Mouse (Mus musculus) embryonic fibroblast, embryonic 13.5 days (primary cell): Measurements from ENCODE around the gene Gm10228. TPM values are rescaled to one million over a fixed set of nuclear protein-coding genes. Genes with fewer than 3 reads are reported as not detected.
"Not testable (repeated sequence)": the region's sequence is repeated elsewhere in the genome, so short reads cannot be mapped to it uniquely, and the experiment has no call there.

Experiments used
- H3K27ac ChIP-seq: 2 replicates; pipeline ENCODE4 v1.5.1; 2012; ENCODE audit warnings: low read length, control low read depth, inconsistent platforms; ENCODE audit not compliant: insufficient read depth
- H3K4me1 ChIP-seq: 2 replicates; pipeline ENCODE4 v1.6.1; 2011; ENCODE audit warnings: low read length; ENCODE audit not compliant: control insufficient read depth, insufficient read depth
- H3K4me3 ChIP-seq: 2 replicates; pipeline ENCODE4 v1.5.1; 2011; ENCODE audit warnings: mild to moderate bottlenecking, control low read depth, low read length; ENCODE audit not compliant: insufficient read depth
- CTCF ChIP-seq: IDR thresholded peaks from 2 replicates; pipeline ENCODE4 v1.5.1; 2011; ENCODE audit warnings: mild to moderate bottlenecking, control low read depth, low read length, moderate library complexity, borderline replicate concordance; ENCODE audit not compliant: insufficient read depth
- POLR2A ChIP-seq: IDR thresholded peaks from 2 replicates; pipeline ENCODE4 v1.6.1; 2011; ENCODE audit warnings: low read depth, mild to moderate bottlenecking, control low read depth, low read length, moderate library complexity
- polyA plus RNA-seq: library from polyadenylated mRNA; stranded (reverse); fragments of >200 nt; gene quantifications from 2 replicates; pipeline ENCODE4 v1.2.4, GENCODE M21; 2011; ENCODE audit warnings: low read depth; ENCODE audit not compliant: missing spikeins, insufficient read length

Gm10228 gene
- not detected in 2 replicates for polyA plus RNA-seq

GRCm38 (mm10) chr16:89041372-89041771, at the start of gene Gm10228:
Gene Gm10228, minus strand, starts transcription at chr16:89041472.
- not testable (repeated sequence) for H3K4me3 ChIP-seq, H3K27ac ChIP-seq, H3K4me1 ChIP-seq

DNA sequence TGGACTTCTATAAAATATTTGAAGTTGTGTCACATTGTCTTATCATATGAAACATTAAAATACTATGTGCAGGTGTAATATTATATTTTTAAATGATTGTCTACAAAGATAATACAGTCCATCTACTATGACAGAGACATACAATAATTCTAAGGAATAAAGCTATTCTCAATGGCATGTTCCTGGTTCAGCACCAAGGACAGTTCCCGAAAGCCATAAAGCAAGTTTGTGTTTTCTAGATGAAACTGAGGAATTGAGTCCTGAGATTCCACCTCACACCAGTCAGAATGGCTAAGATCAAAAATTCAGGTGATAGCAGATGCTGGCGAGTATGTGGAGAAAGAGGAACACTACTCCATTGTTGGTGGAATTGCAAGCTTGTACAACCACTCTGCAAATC, 29.8 kb upstream of the Gm10228 start:
- H3K4me3 ChIP-seq, H3K4me1 ChIP-seq, H3K27ac ChIP-seq: not testable (repeated sequence)

GRCm38 (mm10) chr16:89063902-89064301, 22.6 kb upstream of the Gm10228 start, which contains the start of gene 1110025L11Rik:
Gene 1110025L11Rik, minus strand, starts transcription at chr16:89064002.
- H3K4me1 ChIP-seq, H3K27ac ChIP-seq, H3K4me3 ChIP-seq: not testable (repeated sequence)

- Histone ChIP-seq H3K27ac (no peak within 1 kb of the TSS), H3K4me3 (no peak within 1 kb of the TSS), H3K4me1 (no peaks in the 10 kb centered on the region)
- TF ChIP-seq CTCF (no peak), POLR2A (no peak)
Measured at GRCm38 (mm10) chr16:89047783-89048182, 6.5 kb upstream of the Gm10228 start, which contains the start of gene Krtap6-5. Gene Krtap6-5, minus strand, starts transcription at chr16:89047883.

GRCm38 (mm10) chr16:89031399-89031798, 9.9 kb downstream of the Gm10228 start, which contains the start of gene Krtap6-1:
Gene Krtap6-1, plus strand, starts transcription at chr16:89031699.
- H3K4me1 ChIP-seq, H3K4me3 ChIP-seq, H3K27ac ChIP-seq: not testable (repeated sequence)

DNA sequence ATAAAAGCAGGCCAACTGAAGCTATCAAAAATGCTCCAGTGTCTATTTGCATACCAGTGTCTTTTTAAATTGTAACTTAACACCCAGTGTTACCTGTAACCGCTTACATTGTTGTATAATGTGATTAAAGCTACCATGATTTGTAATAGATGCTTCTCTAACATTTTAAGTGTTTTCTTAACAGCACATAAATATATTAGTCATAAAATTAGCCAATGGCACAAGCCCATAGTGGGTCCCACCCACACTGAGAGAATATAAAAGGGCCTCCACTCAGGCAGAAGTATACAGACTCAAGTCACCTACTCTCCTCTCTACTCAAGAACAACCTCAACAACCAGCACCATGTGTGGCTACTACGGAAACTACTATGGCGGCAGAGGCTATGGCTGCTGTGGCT, 26.3 kb downstream of the Gm10228 start, which contains the start of gene Gm10229:
TSS of gene Gm10229 (plus strand) at position 301 of the 400 bp plus-strand sequence.
- H3K27ac ChIP-seq, H3K4me3 ChIP-seq, H3K4me1 ChIP-seq: not testable (repeated sequence)

DNA sequence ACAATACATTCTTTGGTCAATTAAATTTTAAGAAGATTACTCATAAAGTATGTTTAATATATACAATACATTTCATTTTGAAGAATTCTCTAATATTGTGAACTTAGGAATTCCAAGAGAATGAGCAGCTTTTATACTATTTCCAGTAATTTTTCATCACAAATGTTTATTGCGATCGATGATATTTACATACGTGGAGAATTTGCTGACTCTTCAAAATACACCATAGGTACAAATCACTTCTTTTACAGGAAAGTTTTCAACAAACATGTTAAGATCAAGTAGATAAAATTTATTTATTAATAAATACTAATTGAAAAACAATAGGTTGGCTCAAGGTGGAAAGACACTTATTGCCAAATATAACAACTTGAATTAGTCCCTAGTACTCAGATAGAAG, 27.3 kb downstream of the Gm10228 start:
- no peaks in the 10 kb centered on the region for H3K4me1 ChIP-seq
- H3K4me3 ChIP-seq: no peak overlapping the region
- TF ChIP-seq CTCF: no peak
- TF ChIP-seq POLR2A: no peak
- no peak overlapping the region for H3K27ac ChIP-seq

GRCm38 (mm10) chr16:89010659-89011058, 30.6 kb downstream of the Gm10228 start, which contains the start of gene Krtap22-2:
Gene Krtap22-2, minus strand, starts transcription at chr16:89010759.
- H3K27ac ChIP-seq: no peak within 1 kb of the TSS
- H3K4me3 ChIP-seq: no peak within 1 kb of the TSS
- H3K4me1 ChIP-seq: no peaks in the 10 kb centered on the region
- TF ChIP-seq CTCF (no peak), POLR2A (no peak)

Other genes with a start within 250 kb of the Gm10228 start
- gene Gm20741, start 229.3 kb downstream of the Gm10228 start, polyA plus RNA-seq: not detected in 2 replicates
- not detected in 2 replicates for gene Krtap15, start 221.3 kb downstream of the Gm10228 start, polyA plus RNA-seq
- not detected in 2 replicates for gene Krtap14, start 215.3 kb downstream of the Gm10228 start, polyA plus RNA-seq
- gene Krtap19-1, start 172.1 kb downstream of the Gm10228 start, polyA plus RNA-seq: not detected in 2 replicates
- not detected in 2 replicates for gene Krtap19-2, start 167.2 kb downstream of the Gm10228 start, polyA plus RNA-seq
- gene Krtap19-3, start 163.4 kb downstream of the Gm10228 start, polyA plus RNA-seq: not detected in 2 replicates
- not detected in 2 replicates for gene Krtap19-4, start 156.4 kb downstream of the Gm10228 start, polyA plus RNA-seq
- gene Krtap19-5, start 145.0 kb downstream of the Gm10228 start, polyA plus RNA-seq: not detected in 2 replicates
- gene Krtap19-9b, start 109.2 kb downstream of the Gm10228 start, polyA plus RNA-seq: not detected in 2 replicates
- not detected in 2 replicates for gene Krtap16-3, start 78.6 kb downstream of the Gm10228 start, polyA plus RNA-seq
- gene Krtap22-2, start 30.7 kb downstream of the Gm10228 start, polyA plus RNA-seq: not detected in 2 replicates
- not detected in 2 replicates for gene Gm10229, start 26.2 kb downstream of the Gm10228 start, polyA plus RNA-seq
- gene Krtap6-1, start 9.8 kb downstream of the Gm10228 start, polyA plus RNA-seq: not detected in 2 replicates
- gene Krtap6-5, start 6.4 kb upstream of the Gm10228 start, polyA plus RNA-seq: not detected in 2 replicates
- gene 1110025L11Rik, start 22.5 kb upstream of the Gm10228 start, polyA plus RNA-seq: not detected in 2 replicates
- gene Krtap6-3, start 42.5 kb upstream of the Gm10228 start, polyA plus RNA-seq: not detected in 2 replicates
- gene Gm6358, start 99.4 kb upstream of the Gm10228 start, polyA plus RNA-seq: not detected in 2 replicates
- not detected in 2 replicates for gene Gm10061, start 109.6 kb upstream of the Gm10228 start, polyA plus RNA-seq
- gene Gm9789, start 116.5 kb upstream of the Gm10228 start, polyA plus RNA-seq: not detected in 2 replicates
- gene Gm7735, start 128.0 kb upstream of the Gm10228 start, polyA plus RNA-seq: not detected in 2 replicates
- not detected in 2 replicates for gene 1110057P08Rik, start 133.3 kb upstream of the Gm10228 start, polyA plus RNA-seq
- not detected in 2 replicates for gene Krtap20-2, start 164.4 kb upstream of the Gm10228 start, polyA plus RNA-seq